10 mouse cellular contexts compared by ENCODE assay signal in the genomic region with DNA sequence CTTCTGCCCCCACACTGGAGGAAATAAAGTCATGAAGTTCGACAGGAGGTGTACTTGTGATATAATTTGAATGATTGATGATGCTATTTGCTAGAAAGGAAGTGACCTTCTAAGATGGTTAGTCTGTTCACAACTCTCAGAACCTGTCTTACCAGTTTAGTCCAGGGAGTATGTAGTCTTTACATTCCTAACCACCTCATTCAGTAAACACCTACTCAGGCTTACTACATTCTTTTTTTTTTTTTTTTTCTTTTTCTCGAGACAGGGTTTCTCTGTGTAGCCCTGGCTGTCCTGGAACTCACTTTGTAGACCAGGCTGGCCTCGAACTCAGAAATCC. TPM values are rescaled to one million over a fixed set of nuclear protein-coding genes. Genes with fewer than 3 reads are reported as not detected.
DNase-seq lines count a peak whose midpoint lies in the region; ATAC-seq and TF ChIP-seq lines count a peak whose summit lies in the region.
"Had no signal": no experiment of that assay in that cellular context is flagged by ENCODE, and none has a peak within 500 bp of the region (broad histone marks: within the 10 kb centered on the region; RNA-seq: fewer than 3 reads in every experiment).

No protein-coding gene starts in this region.

- H3K4me2 ChIP-seq in forebrain, embryonic 13.5 days: peak overlapping the region; percentile 91
- peak overlapping the region; percentile 71 for H3K4me2 ChIP-seq in limb, embryonic 13.5 days (replicated peaks)
- peak overlapping the region; percentile 77 for H3K4me2 ChIP-seq in stomach, postnatal 0 days (replicated peaks; ENCODE audit: low read depth)

- H3K36me3 ChIP-seq in megakaryocyte, embryonic 14.5 days (replicated peaks; ENCODE audit: low read length): peaks cover 33% of the 10 kb centered on the region
- peaks cover 20% of the 10 kb centered on the region for H3K36me3 ChIP-seq in forebrain, embryonic 13.5 days (ENCODE audit: poor library complexity, severe bottlenecking)
- peaks cover 19% of the 10 kb centered on the region for H3K36me3 ChIP-seq in limb, embryonic 13.5 days
- H3K36me3 ChIP-seq in stomach, postnatal 0 days (ENCODE audit: control insufficient read depth, insufficient read depth, low read length): no peaks in the 10 kb centered on the region; the same call in 1 of the 2 replicates

- H3K27me3 ChIP-seq in megakaryocyte, embryonic 14.5 days (replicated peaks): no peaks in the 10 kb centered on the region
- no peaks in the 10 kb centered on the region for H3K27me3 ChIP-seq in forebrain, embryonic 13.5 days
- H3K27me3 ChIP-seq in limb, embryonic 13.5 days: no peaks in the 10 kb centered on the region
- no peaks in the 10 kb centered on the region for H3K27me3 ChIP-seq in stomach, postnatal 0 days (ENCODE audit: control insufficient read depth, insufficient read depth, low read length)

- TF ChIP-seq CTCF in stomach, postnatal 0 days (IDR thresholded peaks at IDR 0.05; ENCODE audit: low read depth): no peak

- WGBS in forebrain, embryonic 13.5 days: 81% methylated on average over 3 of the region's 3 CpGs
- 58% methylated on average over 3 of the region's 3 CpGs for WGBS in limb, embryonic 13.5 days
- 26% methylated on average over 3 of the region's 3 CpGs for WGBS in stomach, postnatal 0 days

- H3K4me3 ChIP-seq in megakaryocyte, embryonic 14.5 days (replicated peaks): peak overlapping the region; percentile 99
- H3K4me3 ChIP-seq in forebrain, embryonic 13.5 days: peak overlapping the region; percentile 99
- peak overlapping the region; percentile 98 for H3K4me3 ChIP-seq in limb, embryonic 13.5 days
- H3K4me3 ChIP-seq in stomach, postnatal 0 days (ENCODE audit: low read depth, low read length): peak overlapping the region; percentile 87; the same call in 1 of the 2 replicates

- H3K4me1 ChIP-seq in megakaryocyte, embryonic 14.5 days: peaks cover 66% of the 10 kb centered on the region
- peaks cover 49% of the 10 kb centered on the region for H3K4me1 ChIP-seq in forebrain, embryonic 13.5 days
- peaks cover 32% of the 10 kb centered on the region for H3K4me1 ChIP-seq in limb, embryonic 13.5 days
- 0 out of 2 replicates have a peak, but pooled peaks cover 2% of the 10 kb centered on the region for H3K4me1 ChIP-seq in stomach, postnatal 0 days (replicated peaks; ENCODE audit: control insufficient read depth, insufficient read depth)

- H3K27ac ChIP-seq in forebrain, embryonic 13.5 days: no peak overlapping the region
- H3K27ac ChIP-seq in limb, embryonic 13.5 days: no peak overlapping the region
- H3K27ac ChIP-seq in stomach, postnatal 0 days (replicated peaks): peak overlapping the region; percentile 98

- no peak for TF ChIP-seq EP300 in stomach, postnatal 0 days (optimal IDR thresholded peaks at IDR 0.05)

- no peak for ATAC-seq in megakaryocyte, adult 5-6 weeks (ENCODE audit: poor library complexity, severe bottlenecking)
- no peak for ATAC-seq in forebrain, embryonic 13.5 days
- ATAC-seq in limb, embryonic 13.5 days (ENCODE audit: low FRiP score, low read depth): no peak
- peak; percentile 77 for ATAC-seq in stomach, postnatal 0 days (ENCODE audit: low FRiP score, low TSS enrichment)

- H3K9ac ChIP-seq in forebrain, embryonic 13.5 days: no peak overlapping the region
- 0 out of 2 replicates have a peak overlapping the region, but pooled peaks have one; percentile 93 for H3K9ac ChIP-seq in limb, embryonic 13.5 days
- no peak overlapping the region for H3K9ac ChIP-seq in stomach, postnatal 0 days (ENCODE audit: low read length)

- DNase-seq in stomach, postnatal 0 days (ENCODE audit: low spot score): no peak
- no peak for DNase-seq in cerebellum, adult 11-12 months
- DNase-seq in spleen, postnatal 14 days (ENCODE audit: low spot score in 2 of 2): no peak
- DNase-seq: adrenal gland, postnatal 10 days; gastrocnemius, postnatal 36 days; thymus, postnatal 36 days had no signal

- H3K9me3 ChIP-seq in megakaryocyte, embryonic 14.5 days: no peaks in the 10 kb centered on the region
- H3K9me3 ChIP-seq in forebrain, embryonic 13.5 days (replicated peaks): no peaks in the 10 kb centered on the region
- H3K9me3 ChIP-seq in limb, embryonic 13.5 days: no peaks in the 10 kb centered on the region
- H3K9me3 ChIP-seq in stomach, postnatal 0 days (ENCODE audit: control insufficient read depth, low read length): no peaks in the 10 kb centered on the region

RNA-seq across cellular contexts. Expression of gene Supt6, which starts 1.2 kb away (rescaled TPM):
- 95.6 and 155 TPM in 2 replicates for polyA plus RNA-seq in megakaryocyte, embryonic 14.5 days (2012; ENCODE audit: insufficient read depth, low replicate concordance)
- total RNA-seq in megakaryocyte, adult 5-6 weeks (2015): 28.3 and 28.7 TPM in 2 replicates
- total RNA-seq in megakaryocyte, adult 5-6 weeks (2017): 27.2 and 36.4 TPM in 2 replicates
- 24.9 and 29.4 TPM in 2 replicates for polyA plus RNA-seq in forebrain, embryonic 13.5 days (2015; fragmentation: Nextera tagmentation; extraction: Ambion mirVana)
- 29.4 and 33.2 TPM in 2 replicates for polyA plus RNA-seq in limb, embryonic 13.5 days (2015; fragmentation: Nextera tagmentation; extraction: Ambion mirVana)
- 11.1 and 11.7 TPM in 2 replicates for polyA plus RNA-seq in stomach, postnatal 0 days (2015; fragmentation: Nextera tagmentation; extraction: Ambion mirVana)

RNA-seq across cellular contexts. Expression of gene Sdf2, which starts 1.4 kb away (rescaled TPM):
- polyA plus RNA-seq in megakaryocyte, embryonic 14.5 days (2012; ENCODE audit: insufficient read depth, low replicate concordance): 13.1 and 13.3 TPM in 2 replicates
- total RNA-seq in megakaryocyte, adult 5-6 weeks (2015): 64.3 and 75.1 TPM in 2 replicates
- 44.1 and 50.1 TPM in 2 replicates for total RNA-seq in megakaryocyte, adult 5-6 weeks (2017)
- 62.7 and 64.1 TPM in 2 replicates for polyA plus RNA-seq in forebrain, embryonic 13.5 days (2015; fragmentation: Nextera tagmentation; extraction: Ambion mirVana)
- polyA plus RNA-seq in limb, embryonic 13.5 days (2015; fragmentation: Nextera tagmentation; extraction: Ambion mirVana): 78.9 and 81.2 TPM in 2 replicates
- polyA plus RNA-seq in stomach, postnatal 0 days (2015; fragmentation: Nextera tagmentation; extraction: Ambion mirVana): 103 and 106 TPM in 2 replicates

RNA-seq across cellular contexts. Expression of gene 2610507B11Rik, which starts 14.6 kb away (rescaled TPM):
- 17.1 and 39.7 TPM in 2 replicates for polyA plus RNA-seq in megakaryocyte, embryonic 14.5 days (2012; ENCODE audit: insufficient read depth, low replicate concordance)
- 33.7 and 43.5 TPM in 2 replicates for total RNA-seq in megakaryocyte, adult 5-6 weeks (2015)
- 54.6 and 57.2 TPM in 2 replicates for total RNA-seq in megakaryocyte, adult 5-6 weeks (2017)
- polyA plus RNA-seq in forebrain, embryonic 13.5 days (2015; fragmentation: Nextera tagmentation; extraction: Ambion mirVana): 61.8 and 73.0 TPM in 2 replicates
- 74.7 and 76.1 TPM in 2 replicates for polyA plus RNA-seq in limb, embryonic 13.5 days (2015; fragmentation: Nextera tagmentation; extraction: Ambion mirVana)
- 54.4 and 74.9 TPM in 2 replicates for polyA plus RNA-seq in stomach, postnatal 0 days (2015; fragmentation: Nextera tagmentation; extraction: Ambion mirVana)

RNA-seq across cellular contexts. Expression of gene BC030499, which starts 43.7 kb away (rescaled TPM):
- not detected in 2 replicates for polyA plus RNA-seq in megakaryocyte, embryonic 14.5 days (2012; ENCODE audit: insufficient read depth, low replicate concordance)
- total RNA-seq in megakaryocyte, adult 5-6 weeks (2015): 0.56 TPM in 1 of 2 replicates, not detected in the other
- total RNA-seq in megakaryocyte, adult 5-6 weeks (2017): 0.18 and 0.77 TPM in 2 replicates
- polyA plus RNA-seq in forebrain, embryonic 13.5 days (2015; fragmentation: Nextera tagmentation; extraction: Ambion mirVana): 0.18 and 0.35 TPM in 2 replicates
- polyA plus RNA-seq in limb, embryonic 13.5 days (2015; fragmentation: Nextera tagmentation; extraction: Ambion mirVana): 0.11 and 0.56 TPM in 2 replicates
- polyA plus RNA-seq in stomach, postnatal 0 days (2015; fragmentation: Nextera tagmentation; extraction: Ambion mirVana): not detected in 2 replicates

RNA-seq across cellular contexts. Expression of gene Proca1, which starts 53.8 kb away (rescaled TPM):
- 0.22 TPM in 1 of 2 replicates, not detected in the other for polyA plus RNA-seq in megakaryocyte, embryonic 14.5 days (2012; ENCODE audit: insufficient read depth, low replicate concordance)
- 0.62 and 1.6 TPM in 2 replicates for total RNA-seq in megakaryocyte, adult 5-6 weeks (2015)
- 1.1 and 1.3 TPM in 2 replicates for total RNA-seq in megakaryocyte, adult 5-6 weeks (2017)
- polyA plus RNA-seq in forebrain, embryonic 13.5 days (2015; fragmentation: Nextera tagmentation; extraction: Ambion mirVana): 1.3 and 1.6 TPM in 2 replicates
- polyA plus RNA-seq in limb, embryonic 13.5 days (2015; fragmentation: Nextera tagmentation; extraction: Ambion mirVana): 2.7 and 3.0 TPM in 2 replicates
- polyA plus RNA-seq in stomach, postnatal 0 days (2015; fragmentation: Nextera tagmentation; extraction: Ambion mirVana): 0.98 and 1.0 TPM in 2 replicates
